Comparison of ENCODE assay signal across 34 mouse cellular contexts in the genomic region with DNA sequence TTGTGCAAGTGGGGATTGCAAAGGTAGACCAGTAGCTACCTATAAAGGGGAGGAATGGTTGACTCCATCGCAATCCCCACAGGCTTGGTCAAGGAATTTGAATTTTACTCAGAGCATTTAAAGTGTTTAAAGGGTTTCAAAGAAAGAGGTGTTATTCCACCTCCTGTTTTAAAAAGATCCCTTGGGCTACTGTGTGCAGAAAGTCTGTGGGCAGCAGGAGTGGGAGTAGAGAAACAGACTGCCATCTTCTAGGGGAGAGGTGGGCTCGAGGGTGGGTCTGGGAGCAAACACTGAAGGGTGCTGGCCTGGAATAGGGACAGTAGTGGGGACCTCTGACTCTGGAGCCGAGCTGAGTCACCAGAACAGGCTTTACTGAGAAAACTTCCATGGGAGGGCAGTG. TPM values are rescaled to one million over a fixed set of nuclear protein-coding genes. Genes with fewer than 3 reads are reported as not detected.
"Had no signal": no experiment of that assay in that cellular context is flagged by ENCODE, and none has a peak within 500 bp of the region (broad histone marks: within the 10 kb centered on the region; RNA-seq: fewer than 3 reads in every experiment).

No protein-coding gene starts in this region.

- H3K4me3 ChIP-seq: embryonic facial prominence, embryonic 10.5 days; embryonic facial prominence, embryonic 12.5 days; embryonic facial prominence, embryonic 13.5 days; embryonic facial prominence, embryonic 15.5 days; erythroblast, embryonic 14.5 days; forebrain, embryonic 10.5 days; forebrain, embryonic 12.5 days; forebrain, embryonic 13.5 days; forebrain, embryonic 15.5 days; gastrocnemius, adult 2 months; heart, adult 2 months had no signal

- ATAC-seq: forebrain, embryonic 13.5 days; forebrain, embryonic 14.5 days; forebrain, embryonic 15.5 days; forebrain, embryonic 16.5 days; forebrain, postnatal 0 days had no signal

- DNase-seq: cerebellum, adult 2 months; cerebellum, adult 8-10 months; cerebellum, adult 9-10 months; cerebellum, adult 9-11 months; cerebellum, postnatal 10 days; cerebellum, postnatal 14 days; cerebellum, postnatal 25 days; cerebellum, postnatal 36 days; embryo, embryonic 11 days; forebrain, postnatal 0 days; gastrocnemius, adult 2 months; gastrocnemius, postnatal 10 days; gastrocnemius, postnatal 14 days; gastrocnemius, postnatal 25 days; gastrocnemius, postnatal 36 days; heart, adult 11 months; heart, adult 18-20 months; heart, adult 2 months had no signal

- H3K27ac ChIP-seq: embryonic facial prominence, embryonic 10.5 days; embryonic facial prominence, embryonic 12.5 days; embryonic facial prominence, embryonic 13.5 days; embryonic facial prominence, embryonic 15.5 days; forebrain, embryonic 10.5 days; forebrain, embryonic 12.5 days; forebrain, embryonic 13.5 days; forebrain, embryonic 15.5 days; gastrocnemius, adult 2 months; heart, adult 2 months had no signal

RNA-seq across cellular contexts. Expression of gene Sptbn2, which starts 22.1 kb away (rescaled TPM):
- total RNA-seq: granulocyte monocyte progenitor cell, adult 5-6 weeks had no signal

RNA-seq across cellular contexts. Expression of gene Gm960, which starts 34.6 kb away (rescaled TPM):
- total RNA-seq: common myeloid progenitor, adult 5-6 weeks; gastrocnemius, adult 8-10 months; gastrocnemius, postnatal 25 days; gastrocnemius, postnatal 4 days; granulocyte monocyte progenitor cell, adult 5-6 weeks; heart, adult 18-20 months; heart, adult 2 months; heart, adult 8-10 months had no signal
